Mouse (Mus musculus) heart, postnatal 10 days (tissue): ENCODE measurements at regions not wholly inside any gene's neighbourhood (a gene's known extent, or its start where the extent isn't known, plus 50 kb on each side); places are given as distances from the start of the nearest gene placed in this dataset.

Experiments used
- DNase-seq, 2 experiments: peaks; one replicate each; pipeline ENCODE4 v3.0.0; 2021
- intact Hi-C: fragments of 180-260 bp; cut with DNase I; formaldehyde crosslinking; loops from one replicate; pipeline ENCODE4 v1.15.1; 2025

DNA sequence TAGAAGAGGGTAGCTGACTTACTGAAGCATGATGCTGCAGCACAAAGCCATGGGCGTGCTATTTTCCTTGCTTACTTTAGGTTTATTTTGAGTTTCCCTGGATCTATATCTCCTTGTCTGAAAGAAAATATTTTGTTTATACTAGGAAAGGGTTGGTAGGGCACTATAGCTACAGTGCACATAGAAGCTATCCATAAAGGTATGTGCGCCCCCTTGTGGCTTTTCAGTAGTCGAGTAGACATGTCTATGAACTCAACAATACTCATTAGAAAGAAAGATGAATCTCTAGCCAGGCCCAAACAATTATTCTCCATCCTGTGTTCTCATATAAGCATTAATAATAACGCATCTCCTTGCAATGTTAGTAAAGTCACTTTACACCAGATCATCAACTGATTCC, 114.3 kb downstream of the Rab38 start:
- intact Hi-C loops: loop anchor here (2.0 to 5.0 kb wide), 2 partner anchors 448 to 1432 kb away; no protein-coding TSS in a partner anchor
- peak; percentile 42 to 69 for DNase-seq

DNA sequence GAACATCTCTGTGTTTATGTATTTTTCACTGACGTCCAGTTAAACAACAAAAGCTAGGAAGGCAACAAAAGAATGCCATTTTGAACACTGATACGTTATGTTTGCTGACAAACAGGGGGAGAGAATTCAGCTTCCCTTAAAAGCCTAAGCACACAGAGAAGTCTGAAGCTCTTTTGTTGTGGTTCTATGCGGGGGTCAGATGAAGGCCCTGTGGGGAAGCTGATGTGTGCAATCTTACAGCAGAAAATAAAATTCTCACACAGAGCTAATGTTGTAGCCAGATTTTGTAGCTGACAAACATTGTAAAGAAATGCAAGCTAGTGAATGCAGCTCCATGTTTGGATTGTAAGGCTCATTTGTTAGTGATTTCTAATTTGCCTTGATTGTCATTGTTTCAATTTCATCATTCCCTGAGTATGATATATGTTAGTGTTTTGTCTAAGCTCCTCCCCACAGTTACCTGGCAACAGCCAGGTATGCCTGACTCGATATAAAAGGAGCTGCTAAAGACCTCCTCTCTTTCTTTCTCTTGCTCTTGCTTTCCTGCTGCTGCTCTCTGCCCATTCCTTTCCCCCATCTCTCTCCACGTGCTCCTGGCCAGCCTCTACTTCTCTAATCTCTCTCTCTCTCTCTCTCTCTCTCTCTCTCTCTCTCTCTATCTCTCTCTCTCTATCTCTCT, 115.0 kb downstream of the Rab38 start:
- intact Hi-C loops: loop anchor here (2.0 to 5.0 kb wide), 2 partner anchors 448 to 1433 kb away; no protein-coding TSS in a partner anchor
- DNase-seq: no peak

DNA sequence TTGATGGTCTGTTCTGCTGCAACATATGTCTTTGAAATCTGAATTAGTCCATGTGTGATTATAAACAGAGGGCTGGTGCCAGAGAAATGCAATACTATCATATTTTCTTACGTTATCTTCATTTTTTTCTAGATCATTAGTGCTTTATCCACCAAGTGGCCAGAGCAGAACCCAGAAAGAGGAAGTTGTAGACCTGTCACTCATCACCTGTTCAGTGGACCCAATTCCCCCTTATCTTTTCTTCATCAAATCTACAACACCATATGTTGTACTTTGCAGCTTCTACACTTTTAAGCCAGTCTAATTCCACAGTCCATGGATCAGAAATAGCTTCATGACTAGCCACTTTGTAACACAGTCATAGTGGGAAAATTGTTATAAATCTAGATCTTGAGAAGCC, 145.0 kb downstream of the Rab38 start:
- intact Hi-C loops: no loop called here
- no peak for DNase-seq

DNA sequence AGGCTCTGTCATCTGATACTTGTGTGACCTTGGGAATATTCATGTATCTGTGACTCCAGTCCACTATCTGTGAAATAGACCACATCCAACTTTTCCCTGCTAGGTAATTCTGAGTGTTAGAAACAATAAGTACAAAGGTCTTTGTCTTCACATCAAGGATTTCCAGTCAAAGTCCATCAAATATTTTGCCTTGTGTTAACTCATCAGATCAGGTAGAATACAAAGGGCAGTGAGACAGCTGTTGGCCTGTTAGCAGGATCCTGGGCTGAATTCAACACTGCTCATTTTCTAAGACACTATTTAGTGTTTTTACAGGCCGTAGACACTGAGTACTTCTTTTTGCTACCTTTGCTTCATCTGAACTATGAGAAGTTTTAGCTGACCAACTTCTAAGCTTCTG, 170.7 kb downstream of the Rab38 start:
- intact Hi-C loops: no loop called here
- DNase-seq: no peak
